Mouse (Mus musculus): ENCODE measurements around the gene Nkain1.

GRCm38 (mm10) chr4:130568043-130568978 lies 5.7 kb downstream of the Nkain1 start:
- TF ChIP-seq POLR2A (IDR thresholded peaks at IDR 0.05; ENCODE audit: low read depth, low read length) (no peak), CTCF (IDR thresholded peaks at IDR 0.05; ENCODE audit: extremely low read depth, insufficient read length, insufficient replicate concordance, low read depth, low read length) (no peak)
